Mouse (Mus musculus) bone marrow macrophage, adult 2 months (primary cell): ENCODE data around the gene Shank3.

Experiments used
- CTCF ChIP-seq: IDR thresholded peaks from 2 replicates; pipeline ENCODE4 v1.5.1; 2012; ENCODE audit warnings: low read depth, mild to moderate bottlenecking, low read length, moderate library complexity
- POLR2A ChIP-seq: IDR thresholded peaks from 2 replicates; pipeline ENCODE4 v1.6.1; 2012; ENCODE audit warnings: mild to moderate bottlenecking, low read depth, low read length, borderline replicate concordance

- TF ChIP-seq CTCF (no peak), POLR2A (no peak)
These were observed 38.1 kb upstream of the Shank3 start for GRCm38 (mm10) chr15:89461321-89461720.
